Mouse (Mus musculus): ENCODE measurements around the gene Aff3.

DNA sequence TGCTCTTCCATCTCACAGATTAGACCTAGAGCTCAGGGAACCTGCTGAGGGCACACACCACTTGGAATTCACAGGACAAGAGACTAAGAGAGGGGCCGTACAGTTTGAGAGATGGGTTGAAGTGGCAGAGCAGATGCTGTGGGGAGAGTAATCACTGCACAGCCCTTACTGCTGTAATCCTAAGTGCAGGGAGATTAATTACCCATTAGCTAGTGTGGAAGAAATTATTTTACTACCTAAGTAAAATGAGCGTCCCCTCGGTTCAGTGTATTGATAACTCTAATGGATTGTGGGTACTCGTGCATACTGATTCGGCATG lies 478.6 kb downstream of the Aff3 start:
- TF ChIP-seq EP300 (IDR thresholded peaks at IDR 0.05; ENCODE audit: insufficient read depth, low read depth, low read length) (no peak), CTCF (IDR thresholded peaks at IDR 0.05) (no peak), POLR2A (IDR thresholded peaks at IDR 0.05; ENCODE audit: insufficient read depth, low read depth, low read length) (no peak)
